Mouse (Mus musculus): ENCODE results near the gene Notch2. TPM values are rescaled to one million over a fixed set of nuclear protein-coding genes. Genes with fewer than 3 reads are reported as not detected.

The Notch2 gene
- 1 to 10 TPM; 7.7 to 8.9 TPM for total RNA-seq (2021)
- long read RNA-seq, experiment 1, partial matches to known transcripts, result 0 of 3 reads
- long read RNA-seq, experiment 1, other reads (novel, unspliced or antisense), result 3 of 3 reads
- long read RNA-seq, experiment 2, result 0 reads

DNA sequence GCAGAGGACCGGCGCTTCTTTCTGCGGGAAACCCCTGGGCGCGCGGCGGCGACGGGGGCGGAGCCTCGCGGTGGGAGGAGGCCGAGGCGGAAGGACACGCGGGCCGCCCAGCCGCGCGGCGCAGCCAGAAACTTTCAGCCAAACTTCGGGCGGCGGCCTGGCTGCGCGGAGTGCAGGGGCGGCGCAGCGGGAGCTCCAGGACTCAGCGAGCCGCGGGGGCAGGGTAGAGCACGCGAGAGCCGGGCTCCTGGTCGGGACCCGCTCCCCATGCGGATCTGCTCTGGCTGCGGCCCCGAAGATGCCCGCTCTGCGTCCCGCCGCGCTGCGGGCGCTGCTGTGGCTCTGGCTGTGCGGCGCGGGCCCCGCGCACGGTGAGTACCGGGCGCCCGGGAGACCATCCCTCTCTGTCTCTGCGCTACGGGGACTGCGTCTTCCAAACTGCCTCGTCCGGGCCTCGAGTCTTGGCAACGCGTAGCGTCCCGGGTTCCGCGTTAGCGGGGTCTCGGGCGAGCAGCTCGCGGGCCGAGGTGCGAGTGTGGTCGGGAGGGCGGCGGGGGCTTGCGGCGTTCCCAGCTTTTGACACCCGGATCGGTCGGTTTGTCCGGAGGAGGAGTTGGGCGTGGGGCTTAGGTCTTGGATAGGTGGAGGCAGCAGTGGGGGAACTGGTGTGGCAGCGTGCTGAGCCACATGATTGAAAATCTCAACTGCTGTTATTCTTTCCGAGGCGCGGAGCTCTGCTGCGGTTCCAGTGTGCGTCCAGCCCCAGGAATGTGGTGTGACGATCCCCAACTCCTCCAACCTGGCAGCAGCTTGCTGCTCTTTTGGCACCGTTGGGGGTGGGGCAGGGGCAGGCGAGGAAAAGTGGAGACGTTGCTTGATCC is at the start of gene Notch2:
Notch2 (plus strand) TSS at position 127 of the 881 bp plus-strand sequence.
- intact Hi-C loops (cut with DNase I), result no loop called here
- DNase-seq, result peak; percentile 91 to 95

- intact Hi-C loops (cut with DNase I), result loop anchor here (5.0 kb wide), 1 partner anchor 37 kb away; no protein-coding TSS in a partner anchor
- peak; percentile 24 to 41 for DNase-seq
These were observed 48.4 kb upstream of the Notch2 start for GRCm38 (mm10) chr3:97964878-97965353.

DNA sequence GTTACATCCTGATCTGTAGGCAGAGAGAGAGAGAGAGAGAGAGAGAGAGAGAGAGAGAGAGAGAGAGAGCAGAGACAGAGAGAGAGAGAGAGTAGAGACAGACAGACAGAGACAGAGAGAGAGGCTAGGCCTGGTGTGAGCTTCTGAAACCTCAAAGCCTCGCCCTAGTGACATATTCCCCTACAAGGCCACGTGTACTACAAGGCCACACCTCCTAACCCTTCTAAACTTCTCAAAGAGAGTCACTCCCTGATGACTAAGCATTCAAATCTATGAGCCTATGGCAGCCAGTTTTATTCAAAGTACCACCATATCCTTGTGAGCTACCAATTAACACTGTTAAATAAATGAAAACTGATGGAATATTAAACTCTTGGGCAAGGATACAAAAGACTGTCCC is 45.7 kb upstream of the Notch2 start:
- no peak for DNase-seq
- intact Hi-C loops (cut with DNase I), result no loop called here

GRCm38 (mm10) chr3:97968191-97968590 is 45.1 kb upstream of the Notch2 start:
- intact Hi-C loops (cut with DNase I), result no loop called here
- DNase-seq, result no peak

DNA sequence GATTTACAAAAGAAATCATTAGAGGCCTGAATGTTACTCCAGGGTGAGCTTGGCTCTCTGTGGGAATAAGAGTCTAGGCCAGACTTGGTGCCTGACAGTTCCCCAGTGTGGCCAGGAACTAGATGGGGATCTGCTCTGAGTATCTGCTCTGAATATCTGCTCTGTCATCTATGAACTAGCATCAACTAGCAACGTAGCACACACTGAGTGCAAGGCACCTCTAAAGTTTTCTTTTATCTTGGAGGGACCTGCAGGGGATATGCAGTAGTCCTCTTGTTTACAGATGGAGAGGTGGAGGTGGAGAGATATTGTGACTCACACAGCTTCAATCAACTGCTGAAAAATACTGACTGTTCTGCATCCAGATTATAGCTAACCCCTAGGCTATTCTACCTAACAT is 44.3 kb upstream of the Notch2 start:
- intact Hi-C loops (cut with DNase I), result no loop called here
- no peak for DNase-seq

DNA sequence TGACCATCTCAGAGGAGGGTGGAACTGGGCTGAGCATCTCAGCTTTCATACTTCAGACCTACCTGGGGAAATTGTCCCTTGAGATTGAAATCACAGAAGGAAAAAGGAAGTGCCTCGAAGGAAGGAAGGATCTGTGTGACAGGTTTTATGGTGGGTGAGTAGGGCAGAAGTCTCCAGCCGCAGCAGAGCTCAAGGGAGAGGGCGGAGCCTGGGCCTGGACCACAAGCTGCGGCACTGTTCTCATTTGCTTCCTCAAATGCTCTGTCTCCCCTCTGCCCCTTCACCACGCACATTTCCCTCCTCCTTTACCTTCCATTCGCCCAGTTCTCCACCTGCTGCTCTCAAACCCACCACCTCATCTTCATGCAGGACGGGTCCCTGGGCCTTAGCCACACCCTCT is 42.2 kb upstream of the Notch2 start:
- no peak for DNase-seq
- intact Hi-C loops (cut with DNase I), result no loop called here

DNA sequence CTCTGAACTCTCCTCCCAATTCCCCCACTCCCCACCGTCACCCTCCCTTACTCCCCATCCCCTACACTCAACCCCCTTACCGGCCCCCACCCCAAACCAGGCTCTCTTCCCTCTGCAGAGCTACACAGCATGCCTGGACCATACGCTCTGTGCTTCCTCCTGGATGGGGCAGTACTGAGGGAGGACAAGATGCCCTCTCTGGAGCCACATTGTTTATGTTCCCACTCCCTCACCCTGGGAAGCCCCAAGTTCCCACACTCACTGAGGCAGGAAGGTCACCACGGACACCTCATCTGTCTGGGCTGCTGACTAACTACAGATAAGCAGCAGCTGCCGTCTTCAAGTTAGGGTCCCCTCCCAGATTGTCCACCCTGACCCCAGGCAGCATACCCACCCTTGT is 41.1 kb upstream of the Notch2 start:
- intact Hi-C loops (cut with DNase I), result no loop called here
- no peak for DNase-seq

GRCm38 (mm10) chr3:97972707-97973106 is 40.6 kb upstream of the Notch2 start:
- no peak for DNase-seq
- intact Hi-C loops (cut with DNase I), result no loop called here

DNA sequence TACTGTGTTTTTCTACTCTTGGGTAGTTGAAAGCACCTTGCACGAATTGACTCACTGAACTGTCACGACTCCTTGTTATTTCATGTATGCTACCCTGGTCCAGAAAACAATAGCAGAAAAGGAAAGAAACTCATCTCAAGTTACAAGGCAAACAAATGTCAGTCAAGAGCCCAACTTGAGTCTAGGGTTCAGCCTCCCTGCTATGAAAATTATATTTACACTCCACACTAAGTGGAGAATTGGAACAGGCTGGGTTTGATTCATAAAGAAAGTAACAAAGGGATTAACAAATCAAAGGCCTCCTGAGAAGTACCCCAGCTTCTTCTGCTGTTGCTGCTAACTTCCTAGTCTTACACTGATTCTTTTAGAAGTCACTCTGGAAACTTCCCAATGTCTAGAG is 40.0 kb upstream of the Notch2 start:
- intact Hi-C loops (cut with DNase I), result no loop called here
- no peak for DNase-seq

GRCm38 (mm10) chr3:97974197-97974770 is 39.0 kb upstream of the Notch2 start:
- no peak for DNase-seq
- intact Hi-C loops (cut with DNase I), result no loop called here

GRCm38 (mm10) chr3:97976706-97977105 is 36.6 kb upstream of the Notch2 start:
- DNase-seq, result no peak
- intact Hi-C loops (cut with DNase I), result no loop called here

DNA sequence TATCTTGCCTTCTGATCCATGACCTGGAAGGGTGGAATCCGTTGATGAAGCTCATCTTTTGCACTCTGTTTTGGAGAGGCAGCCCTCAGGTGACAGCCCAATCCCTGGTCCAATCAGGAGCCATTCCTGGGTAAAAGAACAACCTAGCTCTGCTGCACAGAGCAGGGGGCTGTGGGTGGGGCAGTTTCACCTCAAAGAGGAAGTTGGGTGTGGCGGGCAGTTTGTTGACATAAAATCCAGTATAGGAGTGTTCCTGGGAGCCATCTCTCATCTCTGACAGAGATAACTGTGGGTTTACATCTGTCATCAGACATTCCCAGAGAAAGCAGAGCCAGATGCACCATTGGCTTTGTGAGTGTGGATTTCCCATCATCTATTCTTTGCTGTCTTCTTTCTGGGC is 34.6 kb upstream of the Notch2 start:
- intact Hi-C loops (cut with DNase I), result no loop called here
- no peak for DNase-seq

DNA sequence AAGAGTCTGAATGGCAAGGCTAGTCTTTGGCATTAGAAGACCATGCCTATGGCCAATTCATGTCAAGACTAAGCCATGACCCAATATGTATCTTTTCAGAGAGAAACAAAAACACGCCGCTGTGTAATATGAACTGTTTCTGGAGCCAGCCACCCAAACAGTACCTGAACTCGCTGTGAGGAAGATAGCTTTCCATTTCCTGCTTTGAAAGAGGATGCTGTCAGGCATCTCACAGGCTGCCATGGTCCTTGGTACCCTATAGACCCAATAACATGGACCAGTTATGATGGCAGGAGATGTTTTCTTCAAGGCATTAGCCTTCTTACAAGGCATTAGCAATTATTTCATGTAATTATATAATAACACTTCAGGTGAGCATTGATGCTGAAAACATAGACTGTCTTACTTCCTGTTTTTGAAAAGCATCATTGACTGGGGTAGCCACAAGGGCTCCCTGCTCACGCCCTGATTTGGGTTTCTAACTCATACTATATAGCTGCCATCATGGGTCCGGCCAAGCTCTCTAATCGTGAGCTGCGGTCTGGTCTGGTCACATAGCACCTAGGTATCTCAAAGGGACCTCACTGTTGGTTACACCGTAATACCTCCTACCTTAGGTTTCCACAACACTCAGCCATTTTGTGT is 32.5 kb upstream of the Notch2 start:
- intact Hi-C loops (cut with DNase I), result no loop called here
- no peak for DNase-seq

DNA sequence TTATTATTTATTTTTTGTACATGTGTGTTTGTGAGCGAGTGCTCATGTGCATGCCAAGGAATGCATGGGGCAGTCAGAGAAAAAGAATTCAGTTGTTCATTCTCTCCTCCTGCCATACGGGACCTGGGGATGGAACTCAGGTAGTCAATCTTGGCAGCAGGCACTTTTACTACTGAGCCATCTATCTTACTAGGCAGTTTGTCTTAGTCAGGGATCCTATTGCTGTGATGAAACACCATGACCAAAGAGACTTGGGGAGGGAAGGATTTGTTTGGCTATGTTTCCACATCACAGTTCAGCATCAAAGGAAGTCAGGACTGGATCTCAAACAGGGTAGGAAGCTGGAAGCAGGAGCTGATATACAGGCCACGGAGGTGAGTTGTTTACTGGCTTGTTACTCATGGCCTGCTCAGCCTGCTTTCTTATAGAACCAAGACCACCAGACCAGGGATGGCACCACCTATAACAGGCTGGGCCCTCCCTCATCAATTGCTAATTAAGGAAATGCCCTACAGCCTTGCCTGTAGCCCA is 31.9 kb upstream of the Notch2 start:
- intact Hi-C loops (cut with DNase I), result no loop called here
- no peak for DNase-seq

DNA sequence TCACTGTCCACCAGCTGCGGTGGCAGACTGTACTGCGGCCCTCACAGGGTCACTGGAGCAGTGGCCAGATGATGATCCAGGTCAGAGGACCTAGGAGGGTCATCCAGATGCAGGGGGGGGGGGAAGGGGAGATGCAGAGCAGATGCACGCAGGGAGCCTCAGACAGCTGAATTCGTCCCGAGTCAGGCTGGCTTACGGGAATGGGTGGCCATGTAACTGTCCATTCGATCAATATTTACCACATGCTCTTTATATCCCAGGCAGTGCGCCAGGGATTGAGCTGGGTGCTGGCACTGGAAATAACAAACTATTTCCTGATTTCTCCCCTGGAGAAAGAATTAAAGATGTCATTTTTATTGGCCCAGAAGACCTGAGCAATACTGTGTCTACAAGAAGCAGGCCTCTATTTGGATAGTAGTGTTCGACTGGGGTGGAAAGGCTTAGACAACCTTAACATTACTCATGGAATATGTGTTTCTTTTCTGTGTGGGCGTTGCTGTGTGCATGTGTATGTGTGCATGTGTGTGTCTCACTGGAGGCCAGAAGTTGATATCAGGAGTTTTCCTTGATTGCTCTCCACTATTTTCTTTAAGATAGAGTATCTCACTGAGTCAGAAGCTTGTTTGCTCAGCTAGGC is 28.3 kb upstream of the Notch2 start:
- intact Hi-C loops (cut with DNase I), result no loop called here
- DNase-seq, result no peak

GRCm38 (mm10) chr3:97985691-97986090 is 27.6 kb upstream of the Notch2 start:
- intact Hi-C loops (cut with DNase I), result no loop called here
- DNase-seq, result no peak

DNA sequence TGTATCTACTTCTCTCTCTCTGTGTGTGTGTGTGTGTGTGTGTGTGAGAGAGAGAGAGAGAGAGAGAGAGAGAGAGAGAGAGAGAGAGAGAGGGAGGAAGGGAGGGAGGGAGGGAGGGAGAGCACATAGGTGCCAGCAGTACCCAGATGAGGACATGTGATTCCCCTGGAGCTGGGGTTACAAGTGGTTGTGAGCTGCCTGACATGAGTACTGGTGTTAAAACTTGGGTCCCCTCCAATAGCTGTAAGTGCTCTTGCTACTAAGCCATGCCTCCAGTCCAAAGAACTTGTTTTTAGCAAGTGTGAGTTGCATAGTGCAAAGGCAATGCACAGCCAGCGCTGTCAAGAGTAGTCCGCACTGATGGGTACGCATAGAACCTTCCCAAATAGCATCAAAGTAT is 26.2 kb upstream of the Notch2 start:
- DNase-seq, result no peak
- intact Hi-C loops (cut with DNase I), result no loop called here

DNA sequence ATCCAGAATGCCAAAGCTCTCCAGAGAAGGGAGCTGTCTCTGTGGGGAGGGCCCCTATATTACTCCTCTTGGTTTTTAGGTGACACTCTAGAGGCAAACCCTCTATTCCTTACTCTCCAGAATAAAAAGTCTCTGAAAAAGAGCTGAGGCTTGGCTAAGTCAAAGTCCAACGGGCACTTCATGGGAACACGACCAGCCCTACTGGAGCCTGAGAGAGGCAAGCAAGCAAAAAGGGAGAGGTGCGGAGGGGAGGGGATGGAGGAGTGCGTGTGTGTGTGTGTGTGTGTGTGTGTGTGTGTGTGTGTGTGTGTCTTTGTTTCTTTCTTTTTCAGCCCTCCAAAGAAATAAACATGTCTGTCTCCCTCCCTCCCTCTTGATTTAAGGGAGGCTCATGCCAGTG is 24.6 kb upstream of the Notch2 start:
- no peak for DNase-seq
- intact Hi-C loops (cut with DNase I), result no loop called here

- DNase-seq, result no peak
- intact Hi-C loops (cut with DNase I), result no loop called here
These were observed 22.8 kb upstream of the Notch2 start for GRCm38 (mm10) chr3:97990576-97990975.

DNA sequence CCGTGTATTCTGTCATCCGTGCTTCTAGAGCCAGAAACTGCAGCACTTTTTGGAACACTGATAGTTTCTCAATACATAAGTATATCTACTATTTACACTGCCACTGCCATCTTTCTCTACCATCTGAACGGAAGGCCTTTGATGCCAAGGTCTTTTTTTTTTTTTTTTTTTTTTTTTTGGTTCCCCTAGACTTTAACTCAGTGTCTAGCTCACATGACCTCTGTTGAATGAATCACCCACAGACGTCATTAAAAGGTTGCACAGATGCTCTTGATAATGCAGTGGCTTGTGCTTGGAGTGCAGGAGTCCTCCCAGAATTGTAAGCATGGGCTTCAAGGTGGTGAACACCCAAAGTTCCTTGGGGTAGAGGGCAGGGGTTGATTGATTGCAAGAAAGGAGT is 21.0 kb upstream of the Notch2 start:
- DNase-seq, result no peak
- intact Hi-C loops (cut with DNase I), result no loop called here

DNA sequence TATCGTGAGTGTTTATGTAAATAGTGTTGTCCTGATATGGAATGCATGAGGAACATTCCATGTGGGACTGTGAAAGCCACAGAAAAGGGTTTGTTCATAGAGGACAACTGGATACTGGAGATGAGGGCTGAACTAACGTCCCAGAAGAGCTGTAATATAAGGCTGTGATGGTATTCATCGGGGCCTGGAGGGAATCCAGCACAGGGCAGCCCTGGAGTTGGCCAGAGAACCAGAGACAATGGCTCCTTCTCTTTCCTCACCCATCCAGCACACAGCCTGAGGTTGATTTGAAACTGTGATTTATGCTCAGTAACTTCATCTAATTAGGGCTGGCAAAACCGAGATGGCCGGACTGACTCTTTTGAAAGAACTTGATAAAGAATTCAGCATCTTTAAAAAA is 20.1 kb upstream of the Notch2 start:
- DNase-seq, result no peak
- intact Hi-C loops (cut with DNase I), result no loop called here
